Comparison of ENCODE assay signal across 12 mouse cellular contexts in genomic region chr3:79194111-79194793, GRCm38 (mm10).
DNase-seq lines count a peak whose midpoint lies in the region; ATAC-seq lines count a peak whose summit lies in the region.
"Had no signal": no experiment of that assay in that cellular context is flagged by ENCODE, and none has a peak within 500 bp of the region (broad histone marks: within the 10 kb centered on the region; RNA-seq: fewer than 3 reads in every experiment).

No protein-coding gene starts in this region.

- no peak overlapping the region for H3K9ac ChIP-seq in hindbrain, embryonic 14.5 days
- H3K9ac ChIP-seq in heart, embryonic 15.5 days: no peak overlapping the region

- no peak for DNase-seq in hindbrain, embryonic 14.5 days (ENCODE audit: low spot score)
- no peak for DNase-seq in hindbrain, embryonic 10.5 days (ENCODE audit: low spot score)
- DNase-seq in T-cell, adult 2 months (ENCODE audit: low spot score): peak; percentile 39
- peak; percentile 69 for DNase-seq in lung, postnatal 36 days
- DNase-seq in urinary bladder, adult 18-20 months (ENCODE audit: low spot score in 2 of 2): no peak
- DNase-seq in adrenal gland, postnatal 10 days: no peak
- DNase-seq in cerebellum, adult 11 months: no peak
- DNase-seq: cerebellum, postnatal 14 days; kidney, adult 8-10 months; right cerebral cortex, postnatal 14 days had no signal

- 0 out of 2 replicates have a peak overlapping the region, but pooled peaks have one; percentile 2 for H3K27ac ChIP-seq in hindbrain, embryonic 14.5 days
- H3K27ac ChIP-seq in hindbrain, embryonic 10.5 days: no peak overlapping the region
- H3K27ac ChIP-seq in heart, embryonic 15.5 days: peak overlapping the region; percentile 14; the same call in 1 of the 2 replicates

- no peak for ATAC-seq in hindbrain, embryonic 14.5 days (ENCODE audit: low FRiP score)
- no peak for ATAC-seq in heart, embryonic 15.5 days (replicated peaks; ENCODE audit: insufficient number of reproducible peaks, insufficient read depth, low FRiP score, low read depth)
- ATAC-seq: midbrain, embryonic 16.5 days had no signal

- no peak overlapping the region for H3K4me3 ChIP-seq in hindbrain, embryonic 14.5 days (replicated peaks; ENCODE audit: low read length)
- H3K4me3 ChIP-seq in hindbrain, embryonic 10.5 days: no peak overlapping the region
- H3K4me3 ChIP-seq in heart, embryonic 15.5 days: no peak overlapping the region

- 90% methylated on average over 8 of the region's 8 CpGs for WGBS in hindbrain, embryonic 14.5 days
- WGBS in hindbrain, embryonic 10.5 days: 86% methylated on average over 8 of the region's 8 CpGs
- 75% methylated on average over 8 of the region's 8 CpGs for WGBS in heart, embryonic 15.5 days

- no peak overlapping the region for H3K4me2 ChIP-seq in hindbrain, embryonic 14.5 days (replicated peaks)
- H3K4me2 ChIP-seq in heart, embryonic 15.5 days: no peak overlapping the region

- H3K4me1 ChIP-seq in hindbrain, embryonic 14.5 days (replicated peaks; ENCODE audit: control insufficient read depth, insufficient read depth, low read length): 0 out of 2 replicates have a peak, but pooled peaks cover 9% of the 10 kb centered on the region
- no peaks in the 10 kb centered on the region for H3K4me1 ChIP-seq in hindbrain, embryonic 10.5 days (replicated peaks)
- H3K4me1 ChIP-seq in heart, embryonic 15.5 days (replicated peaks): peaks cover 39% of the 10 kb centered on the region

- H3K27me3 ChIP-seq in hindbrain, embryonic 14.5 days (ENCODE audit: control insufficient read depth, insufficient read depth, low read length): no peaks in the 10 kb centered on the region
- no peaks in the 10 kb centered on the region for H3K27me3 ChIP-seq in hindbrain, embryonic 10.5 days (ENCODE audit: insufficient read depth, poor library complexity, severe bottlenecking)
- H3K27me3 ChIP-seq in heart, embryonic 15.5 days: no peaks in the 10 kb centered on the region

- no peaks in the 10 kb centered on the region for H3K36me3 ChIP-seq in hindbrain, embryonic 14.5 days (replicated peaks; ENCODE audit: control insufficient read depth, insufficient read depth)
- 0 out of 2 replicates have a peak, but pooled peaks cover 4% of the 10 kb centered on the region for H3K36me3 ChIP-seq in hindbrain, embryonic 10.5 days
- no peaks in the 10 kb centered on the region for H3K36me3 ChIP-seq in heart, embryonic 15.5 days

- H3K9me3 ChIP-seq in hindbrain, embryonic 14.5 days (ENCODE audit: control insufficient read depth, low read length): no peaks in the 10 kb centered on the region
- H3K9me3 ChIP-seq in hindbrain, embryonic 10.5 days: no peaks in the 10 kb centered on the region
- H3K9me3 ChIP-seq in heart, embryonic 15.5 days (replicated peaks): no peaks in the 10 kb centered on the region

Comparison
In these comparisons a context has a peak if more than half of its experiments do, and no peak if none do; other contexts are left out.
1. DNase-seq: peak in T-cell, adult 2 months (single experiment) and lung, postnatal 36 days (single experiment); none in hindbrain, embryonic 14.5 days (single experiment), hindbrain, embryonic 10.5 days (single experiment), urinary bladder, adult 18-20 months (0 of 2), adrenal gland, postnatal 10 days (single experiment) and cerebellum, adult 11 months (single experiment).